In the genomic region with DNA sequence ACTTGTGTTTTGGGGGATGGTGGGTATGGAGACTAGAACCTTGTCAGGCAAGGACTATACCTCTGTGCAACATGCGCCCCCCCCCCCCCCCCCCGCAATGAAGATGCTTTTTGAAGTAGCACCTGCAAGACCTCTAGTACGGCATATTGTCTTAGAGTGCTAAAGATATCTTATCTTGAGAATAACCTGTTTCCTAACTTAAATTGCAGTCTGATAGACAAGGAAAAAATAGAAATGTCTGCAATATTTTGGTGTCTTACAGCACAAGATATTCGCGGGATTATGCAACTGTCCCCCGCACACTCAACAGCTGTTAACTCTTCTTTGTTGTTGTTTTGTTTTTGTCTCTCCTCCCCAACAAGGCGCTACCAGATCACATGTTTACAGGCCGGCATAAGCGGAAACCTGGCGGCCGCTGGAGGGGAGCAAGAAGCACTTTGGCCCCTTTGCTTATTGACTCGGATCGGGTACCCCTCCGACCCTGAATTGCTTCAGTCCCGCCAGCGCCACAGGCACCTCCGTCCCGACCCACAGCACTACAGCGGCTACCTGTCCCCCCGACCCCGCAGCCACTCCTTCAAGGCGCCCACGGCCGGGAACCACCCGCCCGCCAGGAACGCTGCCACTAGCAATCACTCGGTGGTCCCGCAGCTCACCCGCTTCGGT, we compare ENCODE assay signal across 8 mouse cellular contexts. TPM values are rescaled to one million over a fixed set of nuclear protein-coding genes. Genes with fewer than 3 reads are reported as not detected.
DNase-seq lines count a peak whose midpoint lies in the region; ATAC-seq and TF ChIP-seq lines count a peak whose summit lies in the region.

No protein-coding gene starts in this region.

- TF ChIP-seq CTCF in intestine, postnatal 0 days (IDR thresholded peaks at IDR 0.05; ENCODE audit: low read depth), result peak; percentile 15; the same call in 1 of the 2 replicates

- peak; percentile 26 for ATAC-seq in heart, embryonic 12.5 days (ENCODE audit: insufficient number of reproducible peaks, low FRiP score)
- peak; percentile 60 for ATAC-seq in erythroid progenitor cell, adult 5-6 weeks (replicated peaks; ENCODE audit: low FRiP score, poor library complexity, severe bottlenecking)
- ATAC-seq in intestine, postnatal 0 days, result peak; percentile 0; the same call in 1 of the 2 replicates
- ATAC-seq in stomach, embryonic 14.5 days (ENCODE audit: insufficient number of reproducible peaks, insufficient read depth, low FRiP score, low read depth), result peak; percentile 35

- H3K27me3 ChIP-seq in heart, embryonic 12.5 days (replicated peaks), result 0 out of 2 replicates have a peak, but pooled peaks cover 5% of the 10 kb centered on the region
- H3K27me3 ChIP-seq in intestine, postnatal 0 days (replicated peaks; ENCODE audit: control insufficient read depth, insufficient read depth, low read length), result no peaks in the 10 kb centered on the region
- no peaks in the 10 kb centered on the region for H3K27me3 ChIP-seq in stomach, embryonic 14.5 days (ENCODE audit: control insufficient read depth, insufficient read depth, low read length)

- no peaks in the 10 kb centered on the region for H3K36me3 ChIP-seq in heart, embryonic 12.5 days
- peaks cover 7% of the 10 kb centered on the region; the same call in 1 of the 2 replicates for H3K36me3 ChIP-seq in intestine, postnatal 0 days (ENCODE audit: control insufficient read depth, insufficient read depth)
- no peaks in the 10 kb centered on the region for H3K36me3 ChIP-seq in stomach, embryonic 14.5 days (ENCODE audit: control insufficient read depth, insufficient read depth, low read length)

- peaks cover 4% of the 10 kb centered on the region; the same call in 1 of the 2 replicates for H3K4me1 ChIP-seq in heart, embryonic 12.5 days (replicated peaks)
- H3K4me1 ChIP-seq in intestine, postnatal 0 days (replicated peaks; ENCODE audit: control insufficient read depth, insufficient read depth, low read length), result no peaks in the 10 kb centered on the region; the same call in 1 of the 2 replicates
- H3K4me1 ChIP-seq in stomach, embryonic 14.5 days (ENCODE audit: control insufficient read depth, insufficient read depth, low read length), result peaks cover 3% of the 10 kb centered on the region; the same call in 1 of the 2 replicates

- no peak for DNase-seq in heart, postnatal 25 days (ENCODE audit: low spot score)
- peak; percentile 49 for DNase-seq in MN1 (ENCODE audit: low spot score)
- peak; percentile 18 for DNase-seq in lung, postnatal 25 days (ENCODE audit: low spot score)
- DNase-seq in retina, postnatal 1 day, result no peak

- H3K4me3 ChIP-seq in heart, embryonic 12.5 days, result peak overlapping the region; percentile 73
- peak overlapping the region; percentile 74 for H3K4me3 ChIP-seq in intestine, postnatal 0 days (ENCODE audit: low read depth, low read length)
- peak overlapping the region; percentile 58 for H3K4me3 ChIP-seq in stomach, embryonic 14.5 days (ENCODE audit: low read depth, low read length)

- WGBS in heart, embryonic 12.5 days, result 1% methylated on average over 31 of the region's 31 CpGs
- WGBS in intestine, postnatal 0 days, result 1% methylated on average over 31 of the region's 31 CpGs
- WGBS in stomach, embryonic 14.5 days, result 3% methylated on average over 31 of the region's 31 CpGs

- H3K9ac ChIP-seq in heart, embryonic 12.5 days, result peak overlapping the region; percentile 79
- H3K9ac ChIP-seq in intestine, postnatal 0 days (ENCODE audit: low read depth, low read length), result peak overlapping the region; percentile 82
- peak overlapping the region; percentile 45 for H3K9ac ChIP-seq in stomach, embryonic 14.5 days (replicated peaks; ENCODE audit: low read depth, low read length)

- intact Hi-C loops in heart, postnatal 25 days (cut with DNase I), result no loop called here

- H3K4me2 ChIP-seq in heart, embryonic 12.5 days, result peak overlapping the region; percentile 70
- H3K4me2 ChIP-seq in intestine, postnatal 0 days (replicated peaks; ENCODE audit: low read depth), result peak overlapping the region; percentile 78
- peak overlapping the region; percentile 64 for H3K4me2 ChIP-seq in stomach, embryonic 14.5 days (replicated peaks; ENCODE audit: low read depth, low read length)

- peak overlapping the region; percentile 0; the same call in 1 of the 2 replicates for H3K27ac ChIP-seq in heart, embryonic 12.5 days (ENCODE audit: poor library complexity, severe bottlenecking)
- peak overlapping the region; percentile 83 for H3K27ac ChIP-seq in intestine, postnatal 0 days (ENCODE audit: low read depth, low read length)
- no peak overlapping the region for H3K27ac ChIP-seq in stomach, embryonic 14.5 days (ENCODE audit: low read length)

- no peaks in the 10 kb centered on the region for H3K9me3 ChIP-seq in heart, embryonic 12.5 days (replicated peaks)
- H3K9me3 ChIP-seq in intestine, postnatal 0 days (ENCODE audit: control insufficient read depth), result no peaks in the 10 kb centered on the region
- no peaks in the 10 kb centered on the region for H3K9me3 ChIP-seq in stomach, embryonic 14.5 days (ENCODE audit: control insufficient read depth, low read depth, low read length)

RNA-seq across cellular contexts. Expression of a gene that starts 0.5 kb away (rescaled TPM):
- polyA plus RNA-seq in heart, embryonic 12.5 days (2016; fragmentation: Nextera tagmentation; extraction: Ambion mirVana), result 8.2 and 8.5 TPM in 2 replicates
- total RNA-seq in heart, postnatal 25 days (2021), result 1 to 10 TPM; 5.2 to 6.0 TPM
- total RNA-seq in erythroid progenitor cell, adult 5-6 weeks (2015; ENCODE audit: low replicate concordance), result 0.84 and 5.4 TPM in 2 replicates
- total RNA-seq in erythroid progenitor cell, adult 5-6 weeks (2017; ENCODE audit: low replicate concordance), result 1.8 and 2.8 TPM in 2 replicates
- polyA plus RNA-seq in intestine, postnatal 0 days (2015; fragmentation: Nextera tagmentation; extraction: Ambion mirVana), result 250 and 313 TPM in 2 replicates
- 15.3 and 16.9 TPM in 2 replicates for polyA plus RNA-seq in stomach, embryonic 14.5 days (2014; fragmentation: Nextera tagmentation; extraction: Ambion mirVana)

RNA-seq across cellular contexts. Expression of a gene that starts 28.0 kb away (rescaled TPM):
- polyA plus RNA-seq in heart, embryonic 12.5 days (2016; fragmentation: Nextera tagmentation; extraction: Ambion mirVana), result 1.7 and 1.8 TPM in 2 replicates
- 1 to 10 TPM; 1.3 to 1.8 TPM for total RNA-seq in heart, postnatal 25 days (2021)
- total RNA-seq in erythroid progenitor cell, adult 5-6 weeks (2015; ENCODE audit: low replicate concordance), result not detected in 2 replicates
- total RNA-seq in erythroid progenitor cell, adult 5-6 weeks (2017; ENCODE audit: low replicate concordance), result not detected in 2 replicates
- 1.8 and 2.1 TPM in 2 replicates for polyA plus RNA-seq in intestine, postnatal 0 days (2015; fragmentation: Nextera tagmentation; extraction: Ambion mirVana)
- 11.7 and 14.6 TPM in 2 replicates for polyA plus RNA-seq in stomach, embryonic 14.5 days (2014; fragmentation: Nextera tagmentation; extraction: Ambion mirVana)

Comparison
In these comparisons a context has a peak if more than half of its experiments do, and no peak if none do; other contexts are left out.
1. ATAC-seq: peak in every context shown above with its lines; median percentile 60 in erythroid progenitor cell, adult 5-6 weeks; 35 in stomach, embryonic 14.5 days; 26 in heart, embryonic 12.5 days; 0 in intestine, postnatal 0 days.
2. DNase-seq: peak in MN1 (single experiment) and lung, postnatal 25 days (single experiment); none in heart, postnatal 25 days (single experiment) and retina, postnatal 1 day (single experiment).
3. RNA of a gene that starts 0.5 kb away (polyA plus RNA-seq): 250 to 313 TPM in intestine, postnatal 0 days; 15.3 to 16.9 TPM in stomach, embryonic 14.5 days and 8.2 to 8.5 TPM in heart, embryonic 12.5 days; every median in the first group is over 10 times any median in the second.
4. Peak in every context shown above with its lines, with median percentiles within 50 percentile points of each other: H3K4me2 ChIP-seq, H3K4me3 ChIP-seq and H3K9ac ChIP-seq.